Mouse (Mus musculus) heart, adult 8-10 months (tissue): ENCODE data around the gene Glipr2. TPM values are rescaled to one million over a fixed set of nuclear protein-coding genes. Genes with fewer than 3 reads are reported as not detected.

ENCODE experiments used
- DNase-seq: peaks from one replicate; pipeline ENCODE4 v3.0.0; 2022; ENCODE audit warnings: low spot score
- total RNA-seq, 4 experiments: library from RNA; stranded (reverse); gene quantifications; 2 replicates each; pipeline ENCODE4 v1.2.4; 2022

Glipr2 gene
- 1 to 10 TPM; 2.3 to 5.2 (median 2.8) TPM for total RNA-seq

DNA sequence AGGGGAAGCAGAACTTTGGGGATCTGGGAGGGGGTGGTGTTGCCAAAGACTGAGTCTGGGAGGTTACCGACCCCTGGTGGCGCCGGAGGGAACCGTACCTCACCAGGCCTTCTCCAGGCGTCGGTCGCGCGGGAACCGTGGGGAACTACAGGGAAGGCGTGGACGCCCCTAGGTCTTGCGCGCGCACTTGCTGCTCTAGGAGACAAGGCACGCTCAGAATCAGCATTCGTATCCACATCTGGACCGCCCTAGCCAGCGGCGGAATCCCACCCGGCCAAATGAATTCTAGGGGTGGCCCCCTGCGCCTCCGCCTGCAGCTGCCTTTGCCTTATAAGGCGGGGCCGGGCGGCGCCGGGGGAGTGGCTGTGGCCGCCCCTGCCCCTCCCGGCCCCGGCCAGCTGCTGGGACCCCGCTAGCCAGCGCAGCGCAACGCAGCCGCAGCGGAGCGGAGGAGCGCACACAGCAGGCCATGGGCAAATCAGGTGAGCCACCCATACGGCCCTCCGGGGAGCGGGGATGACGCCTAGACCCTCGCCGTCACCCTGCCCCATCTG, at the start of gene Glipr2:
Gene Glipr2, plus strand, starts transcription at position 110 of the 554 bp plus-strand sequence.
- peak; percentile 77 for DNase-seq

- DNase-seq, result no peak
These were observed 39.0 kb upstream of the Glipr2 start for GRCm38 (mm10) chr4:43918221-43918620.

DNA sequence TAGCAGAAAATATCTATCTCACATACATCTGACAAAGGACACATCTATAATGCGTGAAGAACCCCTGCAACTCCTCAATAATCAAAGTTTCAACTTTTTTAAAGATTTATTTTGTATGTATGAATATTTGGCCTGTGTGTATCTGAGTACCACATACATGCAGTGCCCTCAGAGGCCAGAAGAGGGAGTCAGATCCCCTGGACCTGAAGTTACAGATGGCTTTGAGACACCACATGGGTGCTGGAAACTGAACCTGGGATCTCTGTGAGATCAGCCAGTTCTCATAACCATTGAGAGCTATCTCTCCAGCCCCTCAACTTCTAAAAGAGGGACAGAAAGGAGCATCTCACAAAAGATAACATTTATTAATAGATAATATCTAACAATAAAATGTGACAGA, 36.6 kb upstream of the Glipr2 start:
- no peak for DNase-seq

DNA sequence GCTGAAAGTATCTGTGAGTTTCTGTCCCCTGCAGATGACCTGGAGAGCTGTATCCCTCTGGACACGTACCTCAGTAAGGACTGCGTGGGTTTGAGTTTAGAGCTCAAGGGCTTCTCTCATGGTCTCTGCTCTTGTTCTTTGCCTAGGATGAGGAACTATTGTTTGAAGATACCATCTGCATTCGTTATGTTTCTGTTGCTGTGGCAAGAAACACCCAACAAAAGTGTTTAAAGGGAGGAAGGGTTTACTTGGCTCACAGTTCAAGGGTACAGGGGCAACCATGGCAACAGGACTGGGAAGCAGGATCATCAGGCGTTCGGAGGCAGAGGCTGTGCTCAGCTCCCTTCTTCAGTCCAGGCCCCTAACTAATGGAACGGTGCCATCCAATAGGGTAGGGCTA, 32.1 kb upstream of the Glipr2 start:
- DNase-seq, result no peak

DNA sequence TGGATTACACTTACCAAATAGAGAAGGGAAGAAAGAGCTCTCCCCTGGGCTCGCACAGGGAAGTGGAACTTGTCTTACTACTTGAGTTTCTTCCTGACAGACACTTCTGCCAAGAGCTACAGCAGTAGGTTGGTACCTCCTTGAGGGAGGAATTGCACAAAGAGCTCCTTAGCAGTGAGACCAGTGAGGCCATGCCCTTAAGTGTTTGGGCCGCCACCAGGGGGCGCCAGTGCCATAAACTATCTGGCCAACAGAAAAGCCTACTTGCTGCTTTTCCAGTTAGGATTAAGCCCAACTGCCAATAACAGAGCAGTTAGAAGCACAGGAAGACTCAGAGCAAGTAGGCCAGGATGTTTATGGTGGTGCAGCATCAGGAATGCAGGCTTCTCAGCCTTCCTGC, 31.4 kb upstream of the Glipr2 start:
- DNase-seq, result peak; percentile 79

DNA sequence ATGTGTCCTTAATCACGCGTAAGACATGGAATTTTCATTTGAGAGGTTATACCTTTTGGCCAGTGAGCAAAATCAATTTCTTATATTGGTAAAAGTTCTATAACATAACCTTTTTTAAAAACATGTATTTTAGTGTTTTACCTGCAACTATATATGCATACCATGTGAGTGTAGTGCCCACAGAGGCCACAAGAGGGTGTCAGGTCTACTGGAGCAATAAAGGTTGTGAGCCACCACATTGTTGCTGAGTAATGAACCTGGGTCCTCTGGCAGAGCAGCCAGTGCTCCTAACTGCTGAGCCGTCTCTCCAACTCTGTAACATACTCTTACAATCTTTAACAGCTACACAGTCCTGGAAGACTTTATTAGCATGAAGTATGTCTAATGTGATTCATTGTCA, 29.4 kb upstream of the Glipr2 start:
- no peak for DNase-seq

- DNase-seq, result no peak
These were observed 25.3 kb upstream of the Glipr2 start for GRCm38 (mm10) chr4:43931877-43932276.

DNA sequence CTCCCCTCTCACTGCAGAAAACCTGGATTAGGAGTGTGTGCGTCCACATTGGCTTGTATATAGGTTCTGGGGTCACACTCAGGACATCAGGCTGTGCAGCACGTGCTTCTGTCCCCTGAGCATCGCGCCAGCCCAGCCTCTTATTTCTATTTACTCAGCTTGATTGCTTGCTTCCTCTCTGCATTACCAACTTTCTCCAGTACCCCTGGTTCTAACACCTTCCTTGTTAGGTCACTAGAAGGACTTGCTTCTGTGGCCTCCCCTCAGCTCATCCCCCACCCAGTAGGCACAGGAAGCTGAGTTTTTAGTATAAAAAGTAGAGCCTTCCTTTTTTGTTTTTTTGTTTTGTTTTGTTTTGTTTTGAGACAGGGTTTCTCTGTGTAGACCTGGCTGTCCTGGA, 21.0 kb upstream of the Glipr2 start:
- DNase-seq, result no peak

DNA sequence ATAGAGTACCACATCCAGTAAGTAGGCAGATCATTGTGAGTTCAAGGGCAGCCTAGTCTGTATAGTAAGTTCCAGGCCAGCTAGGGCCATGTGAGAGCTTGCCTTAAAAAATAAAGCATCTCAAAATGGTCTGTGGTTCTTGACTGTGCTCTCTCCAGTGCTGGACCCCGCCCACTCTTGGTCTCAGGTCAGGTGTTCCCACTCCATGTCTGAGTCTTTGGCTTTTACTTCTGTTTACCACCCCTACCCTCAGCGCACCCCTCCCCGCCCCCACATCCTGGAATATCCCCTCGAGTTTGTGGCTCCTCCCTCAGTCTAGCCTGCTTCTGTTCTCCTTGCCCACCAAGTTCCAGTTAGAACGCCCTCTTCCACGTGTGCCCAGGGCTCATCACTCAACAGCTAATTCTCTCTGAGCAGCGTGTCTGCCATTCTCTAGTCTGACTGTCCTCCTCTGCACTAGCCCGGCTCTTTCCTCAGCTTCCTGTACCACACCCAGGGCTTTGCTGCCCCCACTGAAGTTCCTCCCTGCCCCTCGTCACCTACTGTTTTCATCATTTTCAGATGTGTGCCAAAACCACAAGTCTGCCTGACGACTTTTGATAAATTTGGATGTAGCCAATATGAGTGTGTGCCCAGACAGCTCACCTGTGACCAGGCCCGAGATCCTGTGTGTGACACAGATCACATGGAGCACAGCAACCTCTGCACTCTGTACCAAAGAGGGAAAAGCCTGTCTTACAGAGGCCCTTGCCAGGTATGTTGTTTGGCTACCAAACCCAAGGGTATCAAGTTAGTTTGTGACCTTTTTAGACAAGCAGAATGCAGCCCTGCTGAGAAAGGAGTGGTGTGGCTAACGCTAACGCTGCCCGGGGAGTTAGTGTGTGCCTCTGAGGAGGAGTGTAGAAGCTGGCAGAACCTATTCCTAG, 20.2 kb upstream of the Glipr2 start:
- DNase-seq, result no peak

GRCm38 (mm10) chr4:43941315-43941714, 15.9 kb upstream of the Glipr2 start:
- no peak for DNase-seq

- DNase-seq, result no peak
These were observed 14.8 kb upstream of the Glipr2 start for GRCm38 (mm10) chr4:43942421-43942820.

- no peak for DNase-seq
These were observed 9.6 kb upstream of the Glipr2 start for GRCm38 (mm10) chr4:43947571-43947970.

- peak; percentile 50 for DNase-seq
These were observed 753 bp downstream of the Glipr2 start for GRCm38 (mm10) chr4:43957846-43958461.

GRCm38 (mm10) chr4:43959523-43960179, 2.5 kb downstream of the Glipr2 start:
- no peak for DNase-seq

DNA sequence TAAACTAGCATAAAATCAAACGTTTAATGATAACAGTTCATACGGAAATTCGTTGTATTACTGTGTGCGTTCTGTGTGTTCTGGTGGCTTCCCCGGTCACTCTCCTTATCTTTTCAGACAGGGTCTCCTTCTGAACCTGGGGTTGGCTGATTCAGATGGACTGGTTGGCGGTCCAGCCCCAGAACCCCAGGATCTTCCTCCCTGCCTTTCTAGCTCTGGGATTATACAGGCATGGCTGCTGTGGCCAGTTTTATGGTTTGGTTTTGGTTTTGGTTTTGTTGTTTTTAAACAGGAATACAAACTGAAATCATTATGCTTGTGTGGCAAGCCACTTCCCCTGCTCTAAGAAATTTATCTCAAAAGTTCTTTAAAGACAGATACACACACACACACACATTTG, 3.0 kb downstream of the Glipr2 start:
- no peak for DNase-seq

DNA sequence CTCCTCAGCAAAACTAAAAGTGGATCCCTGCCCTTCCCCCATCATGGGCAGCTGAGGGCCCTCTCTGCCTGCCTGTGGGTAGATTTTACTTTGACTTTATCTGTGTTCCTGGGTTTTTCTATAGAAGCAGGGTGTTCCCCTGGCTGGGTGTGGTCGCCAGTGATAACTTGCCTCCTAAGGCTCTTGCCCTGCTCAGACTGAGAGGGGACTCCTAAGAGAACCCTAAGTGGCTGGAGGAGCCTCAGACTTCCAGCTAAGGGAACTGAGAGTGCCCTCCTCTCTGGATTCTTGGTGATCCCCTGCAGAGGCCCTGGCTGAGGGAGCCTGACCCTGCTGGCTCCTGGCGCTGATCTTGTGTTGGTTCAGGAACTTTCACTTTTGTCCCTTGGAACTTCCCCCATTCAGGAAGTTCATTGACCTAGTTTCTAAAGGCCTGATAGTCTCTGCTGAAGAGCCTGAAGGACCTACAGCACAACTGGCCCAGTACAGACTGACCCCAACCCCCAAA, 7.2 kb downstream of the Glipr2 start:
- peak; percentile 53 for DNase-seq

DNA sequence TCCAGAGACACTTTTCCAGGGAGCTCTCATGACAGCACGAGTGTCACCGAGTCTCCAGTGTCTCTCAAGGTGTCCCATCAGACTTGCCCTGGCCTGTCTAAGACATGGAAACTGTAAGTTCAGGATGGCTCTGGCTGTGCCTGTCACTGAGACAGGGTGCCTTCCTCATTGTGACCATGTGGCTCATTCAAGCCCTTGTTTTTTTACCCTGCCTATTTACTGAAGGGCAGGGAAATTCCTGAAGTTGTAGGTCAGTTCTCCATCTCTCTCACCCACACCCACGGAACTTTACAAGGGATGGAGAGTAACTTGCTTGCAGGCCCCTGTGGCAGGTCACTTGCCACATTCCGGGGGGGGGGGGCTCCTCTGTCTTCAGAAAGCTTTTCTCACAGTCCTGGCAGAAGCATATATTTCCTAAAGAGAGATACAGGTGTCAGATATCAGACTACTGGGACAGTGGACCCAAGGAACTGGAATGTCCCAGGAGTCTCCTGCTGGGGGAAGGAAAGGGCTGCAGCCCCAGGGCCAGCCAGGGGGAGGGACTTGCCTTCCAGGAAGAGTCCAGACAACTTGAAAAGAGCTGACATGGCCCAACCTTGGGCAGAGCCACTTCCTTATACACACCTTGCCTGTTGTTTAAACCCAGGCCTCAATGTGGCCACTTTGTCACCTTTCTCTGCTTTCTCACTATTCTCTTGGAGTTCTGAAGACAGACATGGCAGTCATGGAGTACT, 7.9 kb downstream of the Glipr2 start:
- DNase-seq, result no peak

DNA sequence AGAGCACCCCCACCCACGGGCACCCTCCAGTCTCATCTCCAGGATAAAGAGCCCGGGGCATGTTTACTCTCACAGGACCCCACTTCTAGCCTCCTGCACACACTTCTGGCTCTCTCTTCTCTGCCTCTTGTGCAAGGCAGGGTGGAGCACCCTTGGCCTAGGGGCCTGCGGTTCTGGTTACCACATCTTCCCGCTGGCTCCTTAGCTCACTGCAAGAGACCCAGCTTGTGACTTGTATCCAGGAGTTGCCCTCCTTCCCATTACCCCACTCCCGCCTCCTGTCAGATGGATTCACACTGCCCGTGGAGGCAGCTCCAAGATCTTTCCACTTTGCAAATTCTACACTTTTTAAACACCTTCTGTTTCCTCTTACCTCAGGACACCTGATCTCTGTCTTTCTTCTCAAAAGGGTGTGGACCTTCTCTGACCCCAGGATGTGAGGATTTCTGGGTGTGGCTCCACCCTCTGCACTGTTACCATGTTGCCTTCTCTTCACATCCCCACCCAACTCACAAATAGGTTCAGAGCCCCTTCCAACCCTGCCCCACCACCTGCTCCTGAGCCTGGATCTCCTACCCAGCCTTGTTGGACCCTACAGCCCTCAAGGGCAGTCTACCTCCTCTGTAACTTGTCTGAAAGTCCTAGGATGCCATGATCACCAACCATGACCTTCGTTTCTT, 8.8 kb downstream of the Glipr2 start:
- DNase-seq, result no peak

GRCm38 (mm10) chr4:43968650-43969049, 11.4 kb downstream of the Glipr2 start:
- no peak for DNase-seq

DNA sequence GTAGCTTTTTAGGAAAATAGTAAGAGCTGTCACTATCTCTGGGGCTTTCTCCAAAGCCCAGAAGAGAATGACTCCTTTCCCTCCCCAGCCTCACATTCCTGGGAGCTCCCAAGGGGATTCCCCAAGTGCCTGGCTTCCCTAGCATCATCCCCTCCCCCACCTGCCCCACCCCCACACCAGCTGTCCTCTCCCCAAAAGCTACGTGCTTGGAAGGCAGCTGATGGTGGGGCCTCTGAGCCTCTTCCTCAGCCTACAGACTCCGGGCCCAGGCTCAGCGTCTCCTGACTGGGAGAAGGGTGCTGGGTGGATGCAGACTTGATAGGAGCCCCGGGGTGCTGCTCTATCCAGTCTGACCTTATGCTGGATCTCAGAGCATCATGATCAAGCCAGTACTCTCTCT, 12.2 kb downstream of the Glipr2 start:
- no peak for DNase-seq
